Mouse (Mus musculus) hindbrain, embryonic 15.5 days (tissue): ENCODE data around the gene Dab1. TPM values are rescaled to one million over a fixed set of nuclear protein-coding genes. Genes with fewer than 3 reads are reported as not detected.

Source experiments
- ATAC-seq: fragments of 200-750 bp; cut with Nextera tagmentation; 2 replicates; pipeline ENCODE4 v1.8.0; 2017; ENCODE audit warnings: low read depth, moderate number of reproducible peaks, moderate TSS enrichment; ENCODE audit not compliant: low FRiP score
- H3K27ac ChIP-seq: fragments of 300-500 bp; sonication (generic); replicated peaks from 2 replicates; pipeline ENCODE4 v1.5.1; 2015; ENCODE audit warnings: mild to moderate bottlenecking, inconsistent platforms
- H3K27me3 ChIP-seq: fragments of 300-500 bp; sonication (generic); 2 replicates; pipeline ENCODE4 v1.6.1; 2015; ENCODE audit warnings: control low read depth, inconsistent platforms
- H3K36me3 ChIP-seq: fragments of 300-500 bp; sonication (generic); 2 replicates; pipeline ENCODE4 v1.6.1; 2015; ENCODE audit warnings: control low read depth, inconsistent platforms
- H3K4me1 ChIP-seq: fragments of 300-500 bp; sonication (generic); replicated peaks from 2 replicates; pipeline ENCODE4 v1.6.1; 2015; ENCODE audit warnings: control low read depth, inconsistent platforms
- H3K4me2 ChIP-seq: fragments of 300-500 bp; sonication (generic); 2 replicates; pipeline ENCODE4 v1.6.1; 2015; ENCODE audit warnings: moderate library complexity, mild to moderate bottlenecking, inconsistent platforms
- H3K4me3 ChIP-seq: fragments of 300-500 bp; sonication (generic); 2 replicates; pipeline ENCODE4 v1.5.1; 2015; ENCODE audit warnings: mild to moderate bottlenecking, inconsistent platforms
- H3K9ac ChIP-seq: fragments of 300-500 bp; sonication (generic); 2 replicates; pipeline ENCODE4 v1.6.1; 2015; ENCODE audit warnings: inconsistent platforms
- H3K9me3 ChIP-seq: fragments of 300-500 bp; sonication (generic); 2 replicates; pipeline ENCODE4 v1.6.1; 2016; ENCODE audit warnings: control low read depth, inconsistent platforms
- WGBS: fragments of 180-500 bp; shearing (Covaris S2); methylation state at CpG from one replicate; pipeline ENCODE4 v1.1.7; 2015; 5-methylcytosine and 5-hydroxymethylcytosine counted together
- polyA plus RNA-seq: library from polyadenylated mRNA; unstranded; fragments of >200 nt; fragmentation: Nextera tagmentation; extraction: Ambion mirVana; gene quantifications from 2 replicates; pipeline ENCODE4 v1.2.1, GENCODE M21; 2015

The Dab1 gene
- polyA plus RNA-seq, 1 experiment from 2014 or later, result 93.7 TPM

DNA sequence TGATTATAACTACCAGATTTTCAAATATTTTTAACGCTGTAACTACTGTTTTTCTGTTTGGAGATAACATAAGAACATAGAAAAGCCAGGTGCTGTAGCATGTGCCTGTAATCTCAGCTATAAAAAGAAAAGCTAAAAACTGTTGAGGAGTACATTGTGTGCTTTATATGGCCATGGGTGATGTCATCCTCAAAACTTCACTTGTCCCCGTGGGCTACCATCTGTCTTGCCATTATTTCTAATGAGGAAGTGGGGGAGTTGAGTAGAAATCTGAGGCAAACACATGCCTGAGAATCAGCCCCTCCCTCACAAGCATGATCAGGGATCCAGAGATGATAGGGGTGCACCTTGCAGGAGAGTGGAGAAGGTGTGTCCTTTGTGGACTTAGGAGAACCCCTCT lies 85.3 kb downstream of the Dab1 start:
- Histone ChIP-seq H3K4me2 (no peak overlapping the region), H3K9me3 (no peaks in the 10 kb centered on the region), H3K27me3 (0 out of 2 replicates have a peak, but pooled peaks cover 2% of the 10 kb centered on the region), H3K36me3 (no peaks in the 10 kb centered on the region), H3K27ac (no peak overlapping the region), H3K4me3 (no peak overlapping the region), H3K9ac (no peak overlapping the region), H3K4me1 (peaks cover 16% of the 10 kb centered on the region)
- WGBS, result 77% methylated on average over 2 of the region's 2 CpGs
- ATAC-seq, result no peak

DNA sequence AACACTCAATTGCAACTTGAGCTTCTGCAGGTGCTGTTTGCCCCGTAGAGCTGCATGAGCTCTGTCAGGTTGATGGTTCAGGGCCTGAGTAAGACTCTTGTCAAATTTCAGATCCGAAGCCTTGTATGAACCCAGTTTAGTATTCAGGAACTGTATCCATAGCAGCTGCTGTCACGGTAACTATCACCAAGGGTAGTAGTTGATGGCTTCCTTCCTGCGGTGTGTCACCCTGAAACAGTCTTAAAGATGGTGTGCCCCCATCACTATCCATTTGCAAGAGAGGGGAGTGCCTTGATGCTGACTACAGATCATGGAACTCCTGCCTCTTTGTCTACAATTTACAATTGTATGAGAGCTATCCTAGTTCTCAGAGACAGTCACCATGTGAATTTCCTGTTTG lies 87.3 kb downstream of the Dab1 start:
- H3K4me3 ChIP-seq, result no peak overlapping the region
- 0 out of 2 replicates have a peak, but pooled peaks cover 2% of the 10 kb centered on the region for H3K27me3 ChIP-seq
- no peaks in the 10 kb centered on the region for H3K9me3 ChIP-seq
- no peak overlapping the region for H3K27ac ChIP-seq
- no peak overlapping the region for H3K4me2 ChIP-seq
- no peak for ATAC-seq
- no peak overlapping the region for H3K9ac ChIP-seq
- H3K36me3 ChIP-seq, result no peaks in the 10 kb centered on the region
- no peaks in the 10 kb centered on the region for H3K4me1 ChIP-seq
- WGBS, result 66% methylated on average over 4 of the region's 4 CpGs

DNA sequence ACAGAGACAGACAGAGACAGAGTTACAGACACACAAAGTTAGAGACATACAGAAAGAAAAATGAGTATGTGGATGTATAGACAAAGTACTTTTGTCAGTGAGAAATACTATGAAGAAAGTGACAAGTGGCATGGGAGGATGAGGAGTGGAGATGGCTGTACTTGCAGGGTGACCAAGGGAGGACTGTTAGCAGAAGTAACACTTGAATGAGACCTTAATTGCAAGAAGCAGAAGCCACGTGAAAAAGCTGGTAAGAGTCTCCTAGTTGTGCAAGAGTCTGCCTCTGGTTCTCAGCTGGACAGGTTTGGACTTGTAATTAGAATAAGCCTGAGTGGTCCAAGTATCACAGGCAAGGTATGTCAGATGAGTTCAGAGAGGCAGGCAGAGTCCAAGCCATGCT lies 88.0 kb downstream of the Dab1 start:
- Histone ChIP-seq H3K4me3 (no peak overlapping the region), H3K4me1 (no peaks in the 10 kb centered on the region), H3K27ac (no peak overlapping the region), H3K27me3 (no peaks in the 10 kb centered on the region), H3K36me3 (no peaks in the 10 kb centered on the region), H3K4me2 (no peak overlapping the region), H3K9me3 (no peaks in the 10 kb centered on the region), H3K9ac (no peak overlapping the region)
- no peak for ATAC-seq
- 68% methylated on average over 1 of the region's 1 CpGs for WGBS

DNA sequence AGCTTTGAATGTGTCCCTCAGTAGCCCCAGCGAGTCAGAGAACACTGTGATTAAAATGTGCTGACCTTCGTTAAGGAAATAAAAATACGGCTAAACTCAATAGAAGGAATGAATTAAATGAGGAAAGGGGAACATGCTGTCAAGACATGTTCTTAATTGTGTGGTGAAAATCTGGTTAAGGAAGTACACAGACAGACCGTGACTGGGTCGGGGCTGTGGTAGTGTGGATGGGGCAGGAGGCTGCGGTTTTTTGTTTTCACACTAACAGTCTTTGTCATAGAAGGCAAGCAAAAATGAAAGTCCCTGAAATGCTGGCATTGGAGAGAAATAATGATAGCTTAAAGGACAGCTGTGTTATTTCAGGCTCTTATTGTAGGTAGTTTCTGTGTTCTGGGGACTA lies 92.2 kb downstream of the Dab1 start:
- ATAC-seq, result no peak
- H3K36me3 ChIP-seq, result no peaks in the 10 kb centered on the region
- H3K27ac ChIP-seq, result no peak overlapping the region
- H3K9ac ChIP-seq, result no peak overlapping the region
- H3K9me3 ChIP-seq, result no peaks in the 10 kb centered on the region
- no peak overlapping the region for H3K4me3 ChIP-seq
- no peaks in the 10 kb centered on the region for H3K27me3 ChIP-seq
- H3K4me1 ChIP-seq, result no peaks in the 10 kb centered on the region
- WGBS, result 72% methylated on average over 6 of the region's 6 CpGs
- no peak overlapping the region for H3K4me2 ChIP-seq

DNA sequence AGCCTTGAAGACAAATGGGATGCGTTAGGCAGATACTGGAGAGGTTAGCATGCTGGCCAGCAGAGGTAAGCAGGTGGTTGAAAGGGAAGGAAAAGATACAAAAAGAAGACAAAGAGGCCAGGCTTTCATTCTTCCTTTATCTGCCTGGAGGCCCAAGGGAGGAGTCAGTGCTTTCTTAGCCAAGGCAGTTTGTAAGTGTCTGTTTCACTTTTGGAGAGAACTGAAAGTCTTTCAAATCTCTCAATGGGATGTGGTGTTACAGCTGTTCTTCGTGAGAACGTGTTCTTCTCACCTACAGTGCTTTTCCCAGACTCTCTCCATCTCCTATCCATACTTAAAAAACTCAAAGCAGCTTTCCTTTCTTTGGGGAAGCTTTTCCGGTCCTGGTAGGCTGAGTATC lies 94.8 kb downstream of the Dab1 start:
- Histone ChIP-seq H3K27ac (no peak overlapping the region), H3K4me2 (no peak overlapping the region), H3K4me3 (no peak overlapping the region), H3K4me1 (no peaks in the 10 kb centered on the region), H3K9me3 (no peaks in the 10 kb centered on the region), H3K9ac (no peak overlapping the region), H3K36me3 (no peaks in the 10 kb centered on the region), H3K27me3 (no peaks in the 10 kb centered on the region)
- ATAC-seq, result no peak
- 87% methylated on average over 4 of the region's 4 CpGs for WGBS

DNA sequence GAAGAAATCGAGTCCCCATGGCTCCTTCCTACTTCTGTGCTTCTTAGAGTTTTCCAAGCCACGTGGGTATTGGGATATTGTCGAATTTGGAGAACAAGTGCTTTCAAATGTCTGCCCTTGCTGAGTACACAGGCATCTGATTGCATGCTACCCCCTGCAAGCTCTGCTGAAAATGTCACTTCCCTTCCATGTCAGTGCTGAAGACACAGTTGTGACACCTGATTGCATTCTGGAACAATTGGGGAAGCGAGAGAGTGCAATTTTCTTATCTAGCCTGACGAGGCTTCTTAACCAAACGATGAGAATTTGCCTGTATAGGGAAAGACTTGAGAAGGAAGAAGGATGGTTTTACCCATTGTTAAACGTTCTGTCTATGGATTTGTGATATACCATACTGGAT lies 95.8 kb downstream of the Dab1 start:
- H3K4me3 ChIP-seq, result no peak overlapping the region
- H3K9me3 ChIP-seq, result no peaks in the 10 kb centered on the region
- no peaks in the 10 kb centered on the region for H3K27me3 ChIP-seq
- no peak overlapping the region for H3K9ac ChIP-seq
- no peak for ATAC-seq
- no peak overlapping the region for H3K27ac ChIP-seq
- no peaks in the 10 kb centered on the region for H3K4me1 ChIP-seq
- no peak overlapping the region for H3K4me2 ChIP-seq
- 81% methylated on average over 7 of the region's 7 CpGs for WGBS
- no peaks in the 10 kb centered on the region for H3K36me3 ChIP-seq

DNA sequence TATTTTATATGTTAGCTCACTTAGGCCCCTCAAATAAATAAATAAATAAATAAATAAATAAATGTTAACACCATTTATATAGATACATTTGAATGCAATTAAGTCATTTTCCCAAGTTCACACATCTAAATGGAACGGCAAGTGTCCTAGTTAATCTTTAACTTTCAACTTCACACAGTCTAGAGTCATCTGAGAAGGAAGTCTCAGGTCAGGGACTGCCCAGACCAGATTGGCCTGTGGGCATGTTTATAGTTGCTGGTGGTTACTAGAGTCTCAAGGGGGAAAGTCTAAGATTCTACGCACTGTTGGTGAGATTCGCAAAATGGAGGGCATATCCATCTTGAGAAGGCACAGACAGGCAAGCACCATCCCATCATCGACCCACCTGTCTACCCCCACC lies 96.4 kb downstream of the Dab1 start:
- Histone ChIP-seq H3K4me2 (no peak overlapping the region), H3K27ac (no peak overlapping the region), H3K9ac (no peak overlapping the region), H3K9me3 (no peaks in the 10 kb centered on the region), H3K27me3 (no peaks in the 10 kb centered on the region), H3K4me3 (no peak overlapping the region), H3K36me3 (no peaks in the 10 kb centered on the region), H3K4me1 (no peaks in the 10 kb centered on the region)
- 97% methylated on average over 4 of the region's 4 CpGs for WGBS
- ATAC-seq, result no peak

DNA sequence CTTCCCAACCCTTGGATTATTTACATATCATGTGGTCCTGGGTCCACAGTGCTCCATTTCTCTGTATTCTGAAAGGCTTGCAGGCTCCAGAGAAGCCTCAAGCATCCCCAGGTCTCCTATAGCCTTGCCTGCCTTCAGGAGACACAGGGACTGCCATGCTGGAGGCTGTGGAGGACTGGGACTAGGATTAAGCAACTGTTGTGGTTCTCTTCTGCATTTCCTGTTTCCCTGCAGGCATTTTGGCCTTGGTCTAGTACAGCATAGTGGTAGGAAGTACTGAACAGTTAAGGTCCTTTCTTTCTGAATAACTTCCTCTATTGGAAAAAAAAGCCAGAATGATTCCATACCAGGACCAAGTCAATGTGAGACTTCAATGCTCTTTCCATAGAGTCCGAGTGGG lies 103.6 kb downstream of the Dab1 start:
- no peak overlapping the region for H3K4me2 ChIP-seq
- no peak overlapping the region for H3K27ac ChIP-seq
- no peaks in the 10 kb centered on the region for H3K4me1 ChIP-seq
- H3K36me3 ChIP-seq, result no peaks in the 10 kb centered on the region
- WGBS, result 93% methylated on average over 1 of the region's 1 CpGs
- no peak for ATAC-seq
- no peak overlapping the region for H3K4me3 ChIP-seq
- H3K27me3 ChIP-seq, result no peaks in the 10 kb centered on the region
- no peak overlapping the region for H3K9ac ChIP-seq
- H3K9me3 ChIP-seq, result no peaks in the 10 kb centered on the region

DNA sequence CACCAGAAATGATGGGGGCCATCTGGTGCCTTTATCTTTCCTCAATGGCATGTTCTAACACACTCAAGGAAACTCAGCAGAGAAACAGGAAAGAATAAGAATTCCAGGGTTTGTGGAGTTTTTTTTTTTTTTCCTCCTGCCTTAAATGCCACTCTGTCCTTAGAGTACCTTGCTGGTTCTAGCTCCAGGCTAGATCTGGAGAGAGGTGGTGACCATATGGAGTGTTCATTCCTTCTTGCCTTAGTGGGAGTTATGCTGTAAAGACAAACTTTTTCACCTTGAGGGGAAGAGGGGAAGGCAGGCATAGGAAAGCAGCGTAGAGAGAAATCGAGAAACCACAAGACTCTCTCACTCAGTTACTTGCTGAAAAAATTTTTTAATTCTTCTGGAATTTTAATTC lies 107.3 kb downstream of the Dab1 start:
- Histone ChIP-seq H3K9me3 (no peaks in the 10 kb centered on the region), H3K4me2 (no peak overlapping the region), H3K36me3 (no peaks in the 10 kb centered on the region), H3K9ac (no peak overlapping the region), H3K27me3 (no peaks in the 10 kb centered on the region), H3K27ac (no peak overlapping the region), H3K4me3 (no peak overlapping the region), H3K4me1 (no peaks in the 10 kb centered on the region)
- WGBS, result 97% methylated on average over 2 of the region's 2 CpGs
- ATAC-seq, result no peak

DNA sequence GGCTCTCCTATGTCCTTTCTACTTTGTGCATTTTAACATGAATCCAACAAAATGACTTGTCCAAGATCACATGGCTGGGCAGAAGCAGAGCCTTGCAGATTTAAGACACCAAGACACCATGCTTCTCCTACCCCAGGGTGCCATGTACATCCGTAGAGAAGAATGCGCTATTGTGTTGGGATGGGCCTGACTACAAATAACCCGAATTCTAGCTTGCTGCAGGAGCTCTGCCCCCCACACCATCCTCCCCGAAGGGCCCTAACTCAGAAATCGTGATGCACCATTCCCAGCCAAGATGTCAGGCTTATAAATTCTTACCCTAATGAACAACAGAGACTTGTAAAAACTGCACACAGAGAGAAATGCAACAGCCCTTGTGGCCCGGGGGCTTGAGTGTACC lies 118.0 kb downstream of the Dab1 start:
- no peaks in the 10 kb centered on the region for H3K9me3 ChIP-seq
- H3K27ac ChIP-seq, result no peak overlapping the region
- no peak for ATAC-seq
- no peak overlapping the region for H3K4me3 ChIP-seq
- H3K4me2 ChIP-seq, result no peak overlapping the region
- H3K27me3 ChIP-seq, result 0 out of 2 replicates have a peak, but pooled peaks cover 2% of the 10 kb centered on the region
- WGBS, result 58% methylated on average over 6 of the region's 6 CpGs
- H3K9ac ChIP-seq, result no peak overlapping the region
- H3K36me3 ChIP-seq, result no peaks in the 10 kb centered on the region
- peaks cover 4% of the 10 kb centered on the region; the same call in 1 of the 2 replicates for H3K4me1 ChIP-seq

DNA sequence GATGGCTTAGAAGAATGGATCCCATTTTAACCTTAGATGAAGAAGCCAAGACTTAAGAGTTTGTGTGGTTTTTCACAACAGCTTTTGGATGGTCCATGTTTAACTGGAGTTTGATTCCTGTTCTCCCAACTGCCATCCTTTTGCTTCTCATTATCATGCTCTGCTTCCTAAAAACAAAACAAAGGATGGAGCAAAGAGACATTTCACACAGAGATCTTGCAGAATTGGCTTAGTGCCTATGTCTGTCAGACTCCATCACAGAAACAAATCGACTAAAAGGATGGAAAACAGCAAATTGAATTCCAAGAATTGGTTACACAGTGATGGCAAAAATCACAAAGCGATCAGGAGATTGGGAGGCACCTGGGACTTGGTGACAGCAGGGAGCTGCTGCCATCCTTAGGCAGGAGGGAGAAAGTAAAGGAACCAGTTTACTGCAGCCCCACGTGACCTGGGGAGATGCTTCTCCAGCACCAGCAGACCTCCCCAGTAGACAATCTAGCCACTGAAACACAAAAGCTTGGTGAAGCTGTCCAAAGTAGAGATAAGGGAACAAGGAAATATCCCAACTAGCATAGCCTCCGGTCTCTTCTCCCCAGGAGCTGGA lies 132.2 kb downstream of the Dab1 start:
- Histone ChIP-seq H3K9ac (no peak overlapping the region), H3K4me1 (no peaks in the 10 kb centered on the region), H3K36me3 (no peaks in the 10 kb centered on the region), H3K4me2 (no peak overlapping the region), H3K9me3 (no peaks in the 10 kb centered on the region), H3K27me3 (no peaks in the 10 kb centered on the region), H3K4me3 (no peak overlapping the region), H3K27ac (no peak overlapping the region; the same call in 1 of the 2 replicates)
- ATAC-seq, result no peak
- WGBS, result 37% methylated on average over 4 of the region's 4 CpGs

DNA sequence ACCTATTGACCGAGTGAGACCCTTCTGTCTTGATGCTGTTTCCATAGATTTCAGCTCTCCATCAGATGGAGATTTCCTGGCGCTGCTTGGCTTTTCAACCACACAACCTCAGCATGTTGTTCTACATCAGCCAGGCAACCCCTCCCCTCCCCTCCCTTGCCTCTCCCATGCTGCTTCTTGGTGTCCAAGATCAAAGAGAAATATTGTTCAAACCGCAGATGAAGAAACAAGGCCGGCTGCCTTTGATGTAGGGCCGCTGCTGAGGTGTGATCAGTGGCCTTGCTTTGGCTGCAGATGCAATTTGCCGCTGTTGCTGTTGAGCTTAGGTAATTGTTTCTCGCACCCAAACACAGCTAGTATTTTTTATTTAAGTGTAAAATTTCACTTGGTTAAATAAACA lies 135.4 kb downstream of the Dab1 start:
- H3K4me1 ChIP-seq, result no peaks in the 10 kb centered on the region
- WGBS, result 71% methylated on average over 7 of the region's 7 CpGs

DNA sequence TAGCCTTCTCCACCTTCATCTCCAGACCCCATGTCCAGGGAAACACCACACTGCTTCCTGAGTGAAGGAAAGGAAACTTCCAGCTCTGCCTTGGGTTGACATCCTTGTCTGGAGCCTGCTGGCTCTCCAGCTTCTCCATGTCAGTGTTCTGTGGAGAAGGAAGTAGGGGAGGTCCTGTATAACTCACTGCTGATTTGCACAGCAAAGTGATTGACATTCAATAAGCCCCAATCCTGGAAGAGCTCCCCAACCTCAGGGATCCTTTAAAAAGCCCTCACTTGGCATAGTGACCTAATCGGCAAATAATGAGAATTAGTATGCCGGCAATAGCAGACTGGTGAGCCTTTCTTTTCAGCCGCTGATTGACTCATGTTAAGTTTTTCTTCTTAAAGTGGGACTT lies 138.1 kb downstream of the Dab1 start:
- Histone ChIP-seq H3K9me3 (no peaks in the 10 kb centered on the region), H3K4me3 (no peak overlapping the region), H3K27me3 (no peaks in the 10 kb centered on the region), H3K4me1 (no peaks in the 10 kb centered on the region), H3K9ac (no peak overlapping the region), H3K27ac (no peak overlapping the region), H3K4me2 (no peak overlapping the region), H3K36me3 (no peaks in the 10 kb centered on the region)
- no peak for ATAC-seq
- 47% methylated on average over 3 of the region's 3 CpGs for WGBS

More for the DNA sequence above, 135.4 kb downstream of the Dab1 start:
- Histone ChIP-seq H3K36me3 (no peaks in the 10 kb centered on the region), H3K4me3 (no peak overlapping the region), H3K4me2 (no peak overlapping the region), H3K9ac (no peak overlapping the region), H3K27ac (no peak overlapping the region), H3K27me3 (no peaks in the 10 kb centered on the region), H3K9me3 (no peaks in the 10 kb centered on the region)
- ATAC-seq, result no peak
